Mouse (Mus musculus): ENCODE data around the gene Slbp. TPM values are rescaled to one million over a fixed set of nuclear protein-coding genes. Genes with fewer than 3 reads are reported as not detected.
A peak's percentile ranks its signal among the peaks of the same experiment; 100 is the strongest.

Gene Slbp
- polyA plus RNA-seq, 1 experiment = not detected

GRCm38 (mm10) chr5:33651017-33651416 is 1.4 kb downstream of the Slbp start:
- TF ChIP-seq POLR2A (IDR thresholded peaks at IDR 0.05; ENCODE audit: insufficient read depth, low read depth, low read length) (no peak), CTCF (IDR thresholded peaks at IDR 0.05; ENCODE audit: insufficient read depth, low read depth, low read length) (no peak)
- no peak overlapping the region for H3K27ac ChIP-seq (ENCODE audit: insufficient read depth, low read depth, low read length)
- H3K4me3 ChIP-seq (ENCODE audit: insufficient read depth, low read depth, low read length) = no peak overlapping the region; the same call in 1 of the 2 replicates
- 5% methylated on average over 2 of the region's 2 CpGs for WGBS
- H3K4me1 ChIP-seq (ENCODE audit: control insufficient read depth, insufficient read depth, low read length) = peaks cover 9% of the 10 kb centered on the region; the same call in 1 of the 2 replicates

GRCm38 (mm10) chr5:33640652-33641051 is 11.7 kb downstream of the Slbp start:
- WGBS = 30% methylated on average over 3 of the region's 3 CpGs
- no peak overlapping the region for H3K4me3 ChIP-seq (ENCODE audit: insufficient read depth, low read depth, low read length)
- no peaks in the 10 kb centered on the region for H3K4me1 ChIP-seq (ENCODE audit: control insufficient read depth, insufficient read depth, low read length)
- no peak overlapping the region for H3K27ac ChIP-seq (ENCODE audit: insufficient read depth, low read depth, low read length)
- no peak for TF ChIP-seq CTCF (IDR thresholded peaks at IDR 0.05; ENCODE audit: insufficient read depth, low read depth, low read length)
- no peak for TF ChIP-seq POLR2A (IDR thresholded peaks at IDR 0.05; ENCODE audit: insufficient read depth, low read depth, low read length)

- WGBS = 75% methylated on average over 4 of the region's 4 CpGs
- TF ChIP-seq POLR2A (IDR thresholded peaks at IDR 0.05; ENCODE audit: insufficient read depth, low read depth, low read length) = no peak
- no peak for TF ChIP-seq CTCF (IDR thresholded peaks at IDR 0.05; ENCODE audit: insufficient read depth, low read depth, low read length)
- no peak overlapping the region for H3K27ac ChIP-seq (ENCODE audit: insufficient read depth, low read depth, low read length)
- no peak overlapping the region for H3K4me3 ChIP-seq (ENCODE audit: insufficient read depth, low read depth, low read length)
- no peaks in the 10 kb centered on the region for H3K4me1 ChIP-seq (ENCODE audit: control insufficient read depth, insufficient read depth, low read length)
These were observed 13.5 kb downstream of the Slbp start for GRCm38 (mm10) chr5:33638826-33639225.

DNA sequence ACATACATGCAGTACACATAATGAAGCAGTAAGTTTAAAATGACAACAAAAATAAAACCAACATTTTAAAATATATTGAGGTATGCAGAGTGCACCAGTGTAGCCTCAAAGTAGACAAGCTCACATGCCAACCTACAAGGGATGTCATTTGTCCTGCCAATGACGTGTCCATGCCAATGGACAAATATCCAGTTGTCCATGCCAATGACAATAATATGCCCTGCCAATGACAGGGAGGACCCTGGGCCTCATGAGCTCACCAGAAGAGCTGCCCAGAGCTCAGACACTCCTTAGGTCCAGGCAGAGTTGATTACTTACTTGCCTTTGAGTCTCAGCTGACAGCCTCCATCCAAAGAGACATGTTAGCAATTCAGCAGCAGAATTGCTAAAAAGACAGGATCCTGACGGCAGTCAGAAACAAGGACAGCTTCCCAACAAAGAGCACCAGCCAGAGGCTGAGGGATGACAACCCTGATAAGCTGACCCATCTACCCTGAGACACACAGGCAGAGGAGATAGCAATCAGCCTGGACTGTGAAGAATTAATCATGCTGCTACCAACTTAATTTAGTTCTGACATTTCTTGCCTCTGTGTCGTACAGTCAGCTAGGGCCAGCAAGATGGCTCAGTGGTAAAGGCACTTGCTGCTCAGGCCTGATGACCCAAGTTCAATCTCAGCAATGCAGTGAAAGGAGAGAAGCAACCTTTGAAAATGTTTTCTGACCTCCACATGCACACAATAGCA is 14.6 kb downstream of the Slbp start:
- no peaks in the 10 kb centered on the region for H3K4me1 ChIP-seq (ENCODE audit: control insufficient read depth, insufficient read depth, low read length)
- no peak for TF ChIP-seq CTCF (IDR thresholded peaks at IDR 0.05; ENCODE audit: insufficient read depth, low read depth, low read length)
- TF ChIP-seq POLR2A (IDR thresholded peaks at IDR 0.05; ENCODE audit: insufficient read depth, low read depth, low read length) = no peak
- H3K4me3 ChIP-seq (ENCODE audit: insufficient read depth, low read depth, low read length) = no peak overlapping the region
- WGBS = 86% methylated on average over 3 of the region's 3 CpGs
- no peak overlapping the region for H3K27ac ChIP-seq (ENCODE audit: insufficient read depth, low read depth, low read length)

GRCm38 (mm10) chr5:33635361-33635760 is 17.0 kb downstream of the Slbp start:
- H3K4me3 ChIP-seq (ENCODE audit: insufficient read depth, low read depth, low read length) = no peak overlapping the region
- 90% methylated on average over 3 of the region's 3 CpGs for WGBS

GRCm38 (mm10) chr5:33632526-33632925 is 19.8 kb downstream of the Slbp start:
- Histone ChIP-seq H3K27ac (ENCODE audit: insufficient read depth, low read depth, low read length) (no peak overlapping the region), H3K4me1 (ENCODE audit: control insufficient read depth, insufficient read depth, low read length) (peaks cover 7% of the 10 kb centered on the region), H3K4me3 (ENCODE audit: insufficient read depth, low read depth, low read length) (no peak overlapping the region)
- no peak for TF ChIP-seq POLR2A (IDR thresholded peaks at IDR 0.05; ENCODE audit: insufficient read depth, low read depth, low read length)
- no peak for TF ChIP-seq CTCF (IDR thresholded peaks at IDR 0.05; ENCODE audit: insufficient read depth, low read depth, low read length)
- WGBS = 41% methylated on average over 1 of the region's 1 CpGs

More at GRCm38 (mm10) chr5:33635361-33635760, 17.0 kb downstream of the Slbp start:
- Histone ChIP-seq H3K27ac (ENCODE audit: insufficient read depth, low read depth, low read length) (no peak overlapping the region), H3K4me1 (ENCODE audit: control insufficient read depth, insufficient read depth, low read length) (peaks cover 4% of the 10 kb centered on the region; the same call in 1 of the 2 replicates)
- TF ChIP-seq POLR2A (IDR thresholded peaks at IDR 0.05; ENCODE audit: insufficient read depth, low read depth, low read length) (no peak), CTCF (IDR thresholded peaks at IDR 0.05; ENCODE audit: insufficient read depth, low read depth, low read length) (no peak)

DNA sequence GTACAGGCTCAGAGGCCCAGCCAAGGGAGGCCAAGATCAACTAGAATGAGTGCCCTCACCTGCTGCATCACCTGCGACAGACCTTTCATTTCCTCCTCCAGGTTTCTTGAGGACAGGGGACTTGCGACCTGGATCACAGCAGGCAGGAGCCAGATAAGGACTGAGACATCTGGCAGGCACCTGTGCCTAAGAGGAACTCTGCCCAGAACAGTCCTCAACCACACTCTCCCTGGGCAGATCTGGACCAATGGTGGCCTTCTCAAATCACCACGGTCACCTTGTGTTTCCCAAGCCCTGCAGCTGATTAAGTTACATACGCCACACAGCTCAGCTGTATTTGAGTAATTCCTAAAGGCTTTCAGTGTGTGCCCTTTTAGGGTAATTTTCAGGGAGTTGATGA is 21.8 kb downstream of the Slbp start:
- H3K4me1 ChIP-seq (ENCODE audit: control insufficient read depth, insufficient read depth, low read length) = peaks cover 7% of the 10 kb centered on the region
- TF ChIP-seq CTCF (IDR thresholded peaks at IDR 0.05; ENCODE audit: insufficient read depth, low read depth, low read length) (no peak), POLR2A (IDR thresholded peaks at IDR 0.05; ENCODE audit: insufficient read depth, low read depth, low read length) (no peak)
- 84% methylated on average over 4 of the region's 4 CpGs for WGBS
- no peak overlapping the region for H3K27ac ChIP-seq (ENCODE audit: insufficient read depth, low read depth, low read length)
- H3K4me3 ChIP-seq (ENCODE audit: insufficient read depth, low read depth, low read length) = no peak overlapping the region

GRCm38 (mm10) chr5:33630061-33630460 is 22.3 kb downstream of the Slbp start:
- TF ChIP-seq POLR2A (IDR thresholded peaks at IDR 0.05; ENCODE audit: insufficient read depth, low read depth, low read length) = no peak
- TF ChIP-seq CTCF (IDR thresholded peaks at IDR 0.05; ENCODE audit: insufficient read depth, low read depth, low read length) = no peak
- Histone ChIP-seq H3K4me1 (ENCODE audit: control insufficient read depth, insufficient read depth, low read length) (peaks cover 7% of the 10 kb centered on the region), H3K27ac (ENCODE audit: insufficient read depth, low read depth, low read length) (peak overlapping the region; percentile 42), H3K4me3 (ENCODE audit: insufficient read depth, low read depth, low read length) (peak overlapping the region; percentile 88)
- 4% methylated on average over 9 of the region's 9 CpGs for WGBS

DNA sequence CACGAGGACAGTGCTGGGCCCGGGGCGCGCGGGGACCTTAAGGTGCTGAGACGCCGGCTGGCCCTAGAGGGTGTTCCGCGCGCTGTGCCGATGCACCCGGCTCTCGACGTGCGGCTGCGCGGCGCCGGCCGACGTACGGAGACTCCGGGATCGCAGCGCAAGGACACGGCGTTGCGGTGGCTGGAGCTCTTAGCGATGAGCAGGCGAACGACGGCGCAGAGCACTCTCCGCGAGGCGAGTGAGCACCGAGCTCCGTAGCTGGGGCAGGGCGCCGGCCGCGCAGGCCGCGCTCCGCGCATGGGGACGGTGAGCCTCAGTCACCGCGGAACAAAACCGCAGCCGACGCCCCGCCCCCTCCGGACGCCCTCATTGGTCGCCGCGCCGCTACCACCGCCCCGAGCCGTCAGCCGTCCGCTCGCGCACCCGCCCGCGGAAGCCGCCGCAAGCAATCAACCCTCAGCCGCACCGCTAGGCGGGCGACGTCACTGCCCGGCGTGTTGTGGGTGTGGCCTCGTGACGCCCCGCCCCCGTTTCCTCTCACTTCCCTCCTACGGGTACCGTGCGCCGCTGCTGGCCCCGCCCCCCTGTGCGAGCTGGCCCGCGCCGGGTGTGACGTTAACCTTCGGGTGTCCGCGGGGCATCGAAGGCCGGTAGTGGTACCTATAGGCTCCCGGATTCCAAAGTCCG is 22.9 kb downstream of the Slbp start, which contains the start of the genes Fam53a and Gm9903:
Fam53a (minus strand) TSS at position 335 of the 687 bp plus-strand sequence.
Gm9903 (plus strand) TSS at position 625 of the 687 bp plus-strand sequence.
- Histone ChIP-seq H3K4me3 (ENCODE audit: insufficient read depth, low read depth, low read length) (peak within 1 kb of the TSS; percentile 88), H3K27ac (ENCODE audit: insufficient read depth, low read depth, low read length) (peak within 1 kb of the TSS; percentile 83), H3K4me1 (ENCODE audit: control insufficient read depth, insufficient read depth, low read length) (peaks cover 7% of the 10 kb centered on the region)
- TF ChIP-seq POLR2A (IDR thresholded peaks at IDR 0.05; ENCODE audit: insufficient read depth, low read depth, low read length) = peak; percentile 88
- no peak for TF ChIP-seq CTCF (IDR thresholded peaks at IDR 0.05; ENCODE audit: insufficient read depth, low read depth, low read length)
- WGBS = under 1% methylated on average over 97 of the region's 99 CpGs

Measured in olfactory bulb, adult 2 months (tissue).